Comparison of ENCODE assay signal across 9 mouse cellular contexts in genomic region chr11:106271131-106271793, GRCm38 (mm10). TPM values are rescaled to one million over a fixed set of nuclear protein-coding genes. Genes with fewer than 3 reads are reported as not detected.
DNase-seq lines count a peak whose midpoint lies in the region; ATAC-seq and TF ChIP-seq lines count a peak whose summit lies in the region.
"Had no signal": no experiment of that assay in that cellular context is flagged by ENCODE, and none has a peak within 500 bp of the region (broad histone marks: within the 10 kb centered on the region; RNA-seq: fewer than 3 reads in every experiment).

No protein-coding gene starts in this region.

- peak overlapping the region; percentile 94 for H3K9ac ChIP-seq in kidney, embryonic 14.5 days (ENCODE audit: low read depth, low read length)
- H3K9ac ChIP-seq in forebrain, embryonic 14.5 days (ENCODE audit: low read length) = peak overlapping the region; percentile 95
- H3K9ac ChIP-seq in liver, embryonic 12.5 days = peak overlapping the region; percentile 96
- H3K9ac ChIP-seq in stomach, embryonic 15.5 days = peak overlapping the region; percentile 100; the same call in 1 of the 2 replicates

- no peaks in the 10 kb centered on the region for H3K9me3 ChIP-seq in kidney, embryonic 14.5 days (ENCODE audit: control insufficient read depth, low read length)
- H3K9me3 ChIP-seq in forebrain, embryonic 14.5 days (replicated peaks; ENCODE audit: control insufficient read depth, low read length) = no peaks in the 10 kb centered on the region
- H3K9me3 ChIP-seq in liver, embryonic 12.5 days (replicated peaks) = no peaks in the 10 kb centered on the region
- no peaks in the 10 kb centered on the region for H3K9me3 ChIP-seq in stomach, embryonic 15.5 days

- H3K27me3 ChIP-seq in kidney, embryonic 14.5 days (ENCODE audit: control insufficient read depth, insufficient read depth, low read length) = no peaks in the 10 kb centered on the region
- H3K27me3 ChIP-seq in forebrain, embryonic 14.5 days (replicated peaks; ENCODE audit: control insufficient read depth, insufficient read depth, low read length) = no peaks in the 10 kb centered on the region
- H3K27me3 ChIP-seq in liver, embryonic 12.5 days (replicated peaks) = no peaks in the 10 kb centered on the region
- H3K27me3 ChIP-seq in stomach, embryonic 15.5 days (replicated peaks) = no peaks in the 10 kb centered on the region

- peak overlapping the region; percentile 91; the same call in 1 of the 2 replicates for H3K27ac ChIP-seq in kidney, embryonic 14.5 days (ENCODE audit: low read depth, low read length)
- H3K27ac ChIP-seq in bone marrow macrophage, adult 2 months (ENCODE audit: insufficient read depth, low read depth, low read length) = 0 out of 2 replicates have a peak overlapping the region, but pooled peaks have one; percentile 76
- 0 out of 2 replicates have a peak overlapping the region, but pooled peaks have one; percentile 88 for H3K27ac ChIP-seq in forebrain, embryonic 14.5 days (ENCODE audit: low read depth, low read length)
- peak overlapping the region; percentile 62 for H3K27ac ChIP-seq in liver, embryonic 12.5 days
- peak overlapping the region; percentile 94 for H3K27ac ChIP-seq in stomach, embryonic 15.5 days

- no peak for TF ChIP-seq POLR2A in bone marrow macrophage, adult 2 months (IDR thresholded peaks at IDR 0.05; ENCODE audit: borderline replicate concordance, low read depth, low read length)

- TF ChIP-seq CTCF in bone marrow macrophage, adult 2 months (IDR thresholded peaks at IDR 0.05; ENCODE audit: low read depth, low read length) = no peak

- H3K4me3 ChIP-seq in kidney, embryonic 14.5 days (ENCODE audit: low read length) = peak overlapping the region; percentile 78
- H3K4me3 ChIP-seq in bone marrow macrophage, adult 2 months (ENCODE audit: insufficient read depth, low read length) = peak overlapping the region; percentile 74
- H3K4me3 ChIP-seq in forebrain, embryonic 14.5 days (ENCODE audit: low read depth, low read length) = peak overlapping the region; percentile 96
- H3K4me3 ChIP-seq in liver, embryonic 12.5 days = peak overlapping the region; percentile 95
- peak overlapping the region; percentile 83 for H3K4me3 ChIP-seq in stomach, embryonic 15.5 days (replicated peaks)

- peaks cover 17% of the 10 kb centered on the region for H3K36me3 ChIP-seq in kidney, embryonic 14.5 days (ENCODE audit: control insufficient read depth, insufficient read depth, low read length)
- peaks cover 7% of the 10 kb centered on the region for H3K36me3 ChIP-seq in forebrain, embryonic 14.5 days (ENCODE audit: control insufficient read depth, insufficient read depth, low read length)
- peaks cover 28% of the 10 kb centered on the region for H3K36me3 ChIP-seq in liver, embryonic 12.5 days
- H3K36me3 ChIP-seq in stomach, embryonic 15.5 days = peaks cover 13% of the 10 kb centered on the region

- H3K4me2 ChIP-seq in kidney, embryonic 14.5 days (replicated peaks; ENCODE audit: low read depth, low read length) = peak overlapping the region; percentile 76
- peak overlapping the region; percentile 79 for H3K4me2 ChIP-seq in forebrain, embryonic 14.5 days (ENCODE audit: low read length)
- peak overlapping the region; percentile 86 for H3K4me2 ChIP-seq in liver, embryonic 12.5 days
- H3K4me2 ChIP-seq in stomach, embryonic 15.5 days = peak overlapping the region; percentile 86

- 22% methylated on average over 5 of the region's 5 CpGs for WGBS in kidney, embryonic 14.5 days
- WGBS in forebrain, embryonic 14.5 days = 38% methylated on average over 5 of the region's 5 CpGs
- WGBS in liver, embryonic 12.5 days (ENCODE audit: insufficient replicate concordance) = 43% methylated on average over 5 of the region's 5 CpGs
- 17% methylated on average over 5 of the region's 5 CpGs for WGBS in stomach, embryonic 15.5 days

- no peak for ATAC-seq in kidney, embryonic 14.5 days (ENCODE audit: low FRiP score, low TSS enrichment)
- no peak for ATAC-seq in forebrain, embryonic 14.5 days
- no peak for ATAC-seq in liver, embryonic 12.5 days
- ATAC-seq in stomach, embryonic 15.5 days (ENCODE audit: insufficient read depth, low FRiP score, low read depth) = no peak

- H3K4me1 ChIP-seq in kidney, embryonic 14.5 days (ENCODE audit: control insufficient read depth, insufficient read depth, low read length) = peaks cover 38% of the 10 kb centered on the region
- H3K4me1 ChIP-seq in bone marrow macrophage, adult 2 months (ENCODE audit: control insufficient read depth, insufficient read depth, low read length) = peaks cover 36% of the 10 kb centered on the region
- peaks cover 30% of the 10 kb centered on the region for H3K4me1 ChIP-seq in forebrain, embryonic 14.5 days (ENCODE audit: control insufficient read depth, insufficient read depth, low read length)
- peaks cover 68% of the 10 kb centered on the region for H3K4me1 ChIP-seq in liver, embryonic 12.5 days
- peaks cover 65% of the 10 kb centered on the region for H3K4me1 ChIP-seq in stomach, embryonic 15.5 days

- no peak for DNase-seq in kidney, adult 8-10 months
- no peak for DNase-seq in forebrain, embryonic 14.5 days (ENCODE audit: low spot score)
- DNase-seq in spleen, adult 12 weeks (ENCODE audit: low spot score) = no peak
- no peak for DNase-seq in gastrocnemius, postnatal 10 days

RNA-seq across cellular contexts. Expression of gene Smarcd2, which starts 1.5 kb away (rescaled TPM):
- polyA plus RNA-seq in kidney, embryonic 14.5 days (2014; fragmentation: Nextera tagmentation; extraction: Ambion mirVana) = 54.9 and 78.6 TPM in 2 replicates
- 89.5 and 89.8 TPM in 2 replicates for polyA plus RNA-seq in bone marrow macrophage, adult 2 months (2012; ENCODE audit: insufficient read depth, insufficient read length, missing spikeins)
- 11.1 and 11.7 TPM in 2 replicates for polyA plus RNA-seq in forebrain, embryonic 14.5 days (2014; fragmentation: Nextera tagmentation; extraction: Ambion mirVana)
- polyA plus RNA-seq in liver, embryonic 12.5 days (2016; fragmentation: Nextera tagmentation; extraction: Ambion mirVana) = 52.4 and 55.2 TPM in 2 replicates
- polyA plus RNA-seq in stomach, embryonic 15.5 days (2015; fragmentation: Nextera tagmentation; extraction: Ambion mirVana) = 70.2 and 78.3 TPM in 2 replicates
- 10 to 100 TPM; 23.6 to 27.3 TPM for total RNA-seq in gastrocnemius, postnatal 10 days (2021)

RNA-seq across cellular contexts. Expression of gene Tcam1, which starts 5.2 kb away (rescaled TPM):
- polyA plus RNA-seq in kidney, embryonic 14.5 days (2014; fragmentation: Nextera tagmentation; extraction: Ambion mirVana) = 0.81 and 1.2 TPM in 2 replicates
- polyA plus RNA-seq in bone marrow macrophage, adult 2 months (2012; ENCODE audit: insufficient read depth, insufficient read length, missing spikeins) = not detected in 2 replicates
- polyA plus RNA-seq in forebrain, embryonic 14.5 days (2014; fragmentation: Nextera tagmentation; extraction: Ambion mirVana) = 0.05 and 0.22 TPM in 2 replicates
- polyA plus RNA-seq in liver, embryonic 12.5 days (2016; fragmentation: Nextera tagmentation; extraction: Ambion mirVana) = 0.57 and 0.83 TPM in 2 replicates
- 0.27 and 0.28 TPM in 2 replicates for polyA plus RNA-seq in stomach, embryonic 15.5 days (2015; fragmentation: Nextera tagmentation; extraction: Ambion mirVana)
- under 1 TPM; 0.09 to 0.21 TPM for total RNA-seq in gastrocnemius, postnatal 10 days (2021)

RNA-seq across cellular contexts. Expression of gene Psmc5, which starts 15.3 kb away (rescaled TPM):
- 303 and 334 TPM in 2 replicates for polyA plus RNA-seq in kidney, embryonic 14.5 days (2014; fragmentation: Nextera tagmentation; extraction: Ambion mirVana)
- polyA plus RNA-seq in bone marrow macrophage, adult 2 months (2012; ENCODE audit: insufficient read depth, insufficient read length, missing spikeins) = 76.9 and 78.8 TPM in 2 replicates
- 279 and 286 TPM in 2 replicates for polyA plus RNA-seq in forebrain, embryonic 14.5 days (2014; fragmentation: Nextera tagmentation; extraction: Ambion mirVana)
- polyA plus RNA-seq in liver, embryonic 12.5 days (2016; fragmentation: Nextera tagmentation; extraction: Ambion mirVana) = 219 and 221 TPM in 2 replicates
- polyA plus RNA-seq in stomach, embryonic 15.5 days (2015; fragmentation: Nextera tagmentation; extraction: Ambion mirVana) = 242 and 266 TPM in 2 replicates
- total RNA-seq in gastrocnemius, postnatal 10 days (2021) = 100 to 1,000 TPM; 134 to 152 TPM

RNA-seq across cellular contexts. Expression of gene Ftsj3, which starts 15.4 kb away (rescaled TPM):
- 39.1 and 72.1 TPM in 2 replicates for polyA plus RNA-seq in kidney, embryonic 14.5 days (2014; fragmentation: Nextera tagmentation; extraction: Ambion mirVana)
- 17.7 and 21.7 TPM in 2 replicates for polyA plus RNA-seq in bone marrow macrophage, adult 2 months (2012; ENCODE audit: insufficient read depth, insufficient read length, missing spikeins)
- polyA plus RNA-seq in forebrain, embryonic 14.5 days (2014; fragmentation: Nextera tagmentation; extraction: Ambion mirVana) = 34.6 and 35.8 TPM in 2 replicates
- polyA plus RNA-seq in liver, embryonic 12.5 days (2016; fragmentation: Nextera tagmentation; extraction: Ambion mirVana) = 80.9 and 83.5 TPM in 2 replicates
- polyA plus RNA-seq in stomach, embryonic 15.5 days (2015; fragmentation: Nextera tagmentation; extraction: Ambion mirVana) = 49.7 and 56.5 TPM in 2 replicates
- total RNA-seq in gastrocnemius, postnatal 10 days (2021) = 10 to 100 TPM; 27.4 to 32.8 TPM

RNA-seq across cellular contexts. Expression of gene Gh, which starts 30.4 kb away (rescaled TPM):
- not detected in 2 replicates for polyA plus RNA-seq in kidney, embryonic 14.5 days (2014; fragmentation: Nextera tagmentation; extraction: Ambion mirVana)
- not detected in 2 replicates for polyA plus RNA-seq in bone marrow macrophage, adult 2 months (2012; ENCODE audit: insufficient read depth, insufficient read length, missing spikeins)
- not detected in 2 replicates for polyA plus RNA-seq in forebrain, embryonic 14.5 days (2014; fragmentation: Nextera tagmentation; extraction: Ambion mirVana)
- polyA plus RNA-seq in liver, embryonic 12.5 days (2016; fragmentation: Nextera tagmentation; extraction: Ambion mirVana) = not detected in 2 replicates
- polyA plus RNA-seq in stomach, embryonic 15.5 days (2015; fragmentation: Nextera tagmentation; extraction: Ambion mirVana) = not detected in 2 replicates
- not detected for total RNA-seq in gastrocnemius, postnatal 10 days (2021)
- polyA plus RNA-seq: brain, embryonic 14.5 days had no signal
